ENCODE assay signal across 8 mouse cellular contexts in genomic region chr5:147076799-147077165, GRCm38 (mm10). TPM values are rescaled to one million over a fixed set of nuclear protein-coding genes. Genes with fewer than 3 reads are reported as not detected.
DNase-seq lines count a peak whose midpoint lies in the region; ATAC-seq lines count a peak whose summit lies in the region.

Gene Polr1d, plus strand, starts transcription at chr5:147077050.

- peak within 1 kb of the TSS; percentile 96 for H3K27ac ChIP-seq in kidney, embryonic 16.5 days (ENCODE audit: low read length)

- peak within 1 kb of the TSS; percentile 92 for H3K4me3 ChIP-seq in kidney, embryonic 16.5 days (ENCODE audit: low read length)
- H3K4me3 ChIP-seq in megakaryocyte, embryonic 14.5 days (replicated peaks), result peak within 1 kb of the TSS; percentile 96

- no peaks in the 10 kb centered on the region for H3K27me3 ChIP-seq in kidney, embryonic 16.5 days (ENCODE audit: insufficient read depth, low read length)
- H3K27me3 ChIP-seq in megakaryocyte, embryonic 14.5 days (replicated peaks), result no peaks in the 10 kb centered on the region

- WGBS in kidney, embryonic 16.5 days, result 0% methylated on average over 15 of the region's 17 CpGs

- peak within 1 kb of the TSS; percentile 96 for H3K4me2 ChIP-seq in kidney, embryonic 16.5 days (replicated peaks; ENCODE audit: low read depth, low read length)

- peaks cover 35% of the 10 kb centered on the region for H3K4me1 ChIP-seq in kidney, embryonic 16.5 days (ENCODE audit: insufficient read depth, low read length)
- peaks cover 63% of the 10 kb centered on the region for H3K4me1 ChIP-seq in megakaryocyte, embryonic 14.5 days

- no peak for DNase-seq in kidney, adult 9 months
- DNase-seq in adrenal gland, postnatal 25 days, result no peak
- no peak for DNase-seq in gastrocnemius, postnatal 10 days
- DNase-seq in urinary bladder, postnatal 4 days (ENCODE audit: low spot score in 2 of 2), result no peak
- no peak for DNase-seq in ovary, postnatal 36 days (ENCODE audit: low spot score)

- no peaks in the 10 kb centered on the region for H3K9me3 ChIP-seq in kidney, embryonic 16.5 days (ENCODE audit: low read length)
- no peaks in the 10 kb centered on the region for H3K9me3 ChIP-seq in megakaryocyte, embryonic 14.5 days

- H3K36me3 ChIP-seq in kidney, embryonic 16.5 days (ENCODE audit: insufficient read depth, low read length), result no peaks in the 10 kb centered on the region
- H3K36me3 ChIP-seq in megakaryocyte, embryonic 14.5 days (replicated peaks; ENCODE audit: low read length), result peaks cover 32% of the 10 kb centered on the region

- H3K9ac ChIP-seq in kidney, embryonic 16.5 days (replicated peaks; ENCODE audit: low read length), result peak within 1 kb of the TSS; percentile 91

- peak; percentile 76 for ATAC-seq in kidney, embryonic 16.5 days (ENCODE audit: low FRiP score, low TSS enrichment)
- peak; percentile 5 for ATAC-seq in inflammation-experienced regulatory T-cells, adult 6 months

RNA-seq across cellular contexts. Expression of gene Polr1d, which starts in this region (rescaled TPM):
- 137 and 142 TPM in 2 replicates for polyA plus RNA-seq in kidney, embryonic 16.5 days (2015; fragmentation: Nextera tagmentation; extraction: Ambion mirVana)
- total RNA-seq in adrenal gland, postnatal 25 days (2021), result 126 and 128 TPM in 2 replicates
- total RNA-seq in gastrocnemius, postnatal 10 days (2021), result 100 to 1,000 TPM; 103 to 116 TPM
- 100 to 1,000 TPM; 137 to 194 (median 168) TPM for polyA plus RNA-seq in inflammation-experienced regulatory T-cells, adult 6 months (2017; shearing (Covaris generic))
- polyA plus RNA-seq in megakaryocyte, embryonic 14.5 days (2012; ENCODE audit: insufficient read depth, low replicate concordance), result 78.9 and 100 TPM in 2 replicates
